In genomic region chr10:116018480-116018891, GRCm38 (mm10) we compare ENCODE assay signal across 9 mouse cellular contexts. TPM values are rescaled to one million over a fixed set of nuclear protein-coding genes. Genes with fewer than 3 reads are reported as not detected.
DNase-seq lines count a peak whose midpoint lies in the region; ATAC-seq lines count a peak whose summit lies in the region.
"Had no signal": no experiment of that assay in that cellular context is flagged by ENCODE, and none has a peak within 500 bp of the region (broad histone marks: within the 10 kb centered on the region; RNA-seq: fewer than 3 reads in every experiment).

No protein-coding gene starts in this region.

- no peaks in the 10 kb centered on the region for H3K36me3 ChIP-seq in kidney, embryonic 14.5 days (ENCODE audit: control insufficient read depth, insufficient read depth, low read length)
- H3K36me3 ChIP-seq in embryonic facial prominence, embryonic 12.5 days: no peaks in the 10 kb centered on the region
- no peaks in the 10 kb centered on the region for H3K36me3 ChIP-seq in hindbrain, embryonic 16.5 days (ENCODE audit: control insufficient read depth, insufficient read depth, low read length)
- no peaks in the 10 kb centered on the region for H3K36me3 ChIP-seq in midbrain, embryonic 16.5 days (ENCODE audit: control insufficient read depth, insufficient read depth, low read length)

- WGBS in kidney, embryonic 14.5 days: 1% methylated on average over 17 of the region's 17 CpGs
- 2% methylated on average over 17 of the region's 17 CpGs for WGBS in embryonic facial prominence, embryonic 12.5 days
- under 1% methylated on average over 17 of the region's 17 CpGs for WGBS in hindbrain, embryonic 16.5 days
- WGBS in midbrain, embryonic 16.5 days: under 1% methylated on average over 17 of the region's 17 CpGs

- 0 out of 2 replicates have a peak, but pooled peaks cover 4% of the 10 kb centered on the region for H3K4me1 ChIP-seq in kidney, embryonic 14.5 days (ENCODE audit: control insufficient read depth, insufficient read depth, low read length)
- H3K4me1 ChIP-seq in embryonic facial prominence, embryonic 12.5 days: no peaks in the 10 kb centered on the region; the same call in 1 of the 2 replicates
- 0 out of 2 replicates have a peak, but pooled peaks cover 2% of the 10 kb centered on the region for H3K4me1 ChIP-seq in hindbrain, embryonic 16.5 days (ENCODE audit: control insufficient read depth, insufficient read depth, low read depth, low read length)
- no peaks in the 10 kb centered on the region; the same call in 1 of the 2 replicates for H3K4me1 ChIP-seq in midbrain, embryonic 16.5 days (ENCODE audit: control insufficient read depth, insufficient read depth, low read length)

- no peaks in the 10 kb centered on the region for H3K9me3 ChIP-seq in kidney, embryonic 14.5 days (ENCODE audit: control insufficient read depth, low read length)
- no peaks in the 10 kb centered on the region for H3K9me3 ChIP-seq in embryonic facial prominence, embryonic 12.5 days
- H3K9me3 ChIP-seq in hindbrain, embryonic 16.5 days (ENCODE audit: control insufficient read depth, low read length): no peaks in the 10 kb centered on the region; the same call in 1 of the 2 replicates
- H3K9me3 ChIP-seq in midbrain, embryonic 16.5 days (replicated peaks; ENCODE audit: control insufficient read depth, low read length, poor library complexity, severe bottlenecking): no peaks in the 10 kb centered on the region

- no peak overlapping the region for H3K27ac ChIP-seq in kidney, embryonic 14.5 days (ENCODE audit: low read depth, low read length)
- no peak overlapping the region for H3K27ac ChIP-seq in embryonic facial prominence, embryonic 12.5 days
- H3K27ac ChIP-seq in hindbrain, embryonic 16.5 days (ENCODE audit: low read depth, low read length): peak overlapping the region; percentile 85
- peak overlapping the region; percentile 79 for H3K27ac ChIP-seq in midbrain, embryonic 16.5 days (ENCODE audit: low read length)

- ATAC-seq in kidney, embryonic 14.5 days (ENCODE audit: low FRiP score, low TSS enrichment): no peak
- ATAC-seq in embryonic facial prominence, embryonic 12.5 days (ENCODE audit: insufficient number of reproducible peaks, insufficient read depth, low FRiP score, low TSS enrichment): peak; percentile 31
- peak; percentile 80 for ATAC-seq in hindbrain, embryonic 16.5 days
- ATAC-seq in midbrain, embryonic 16.5 days: peak; percentile 78
- no peak for ATAC-seq in monocyte, adult 5-6 weeks (replicated peaks; ENCODE audit: insufficient number of reproducible peaks, low FRiP score, low TSS enrichment, poor library complexity, severe bottlenecking)

- no peak overlapping the region for H3K9ac ChIP-seq in kidney, embryonic 14.5 days (ENCODE audit: low read depth, low read length)
- no peak overlapping the region for H3K9ac ChIP-seq in embryonic facial prominence, embryonic 12.5 days
- peak overlapping the region; percentile 66 for H3K9ac ChIP-seq in hindbrain, embryonic 16.5 days (ENCODE audit: low read depth, low read length)
- H3K9ac ChIP-seq in midbrain, embryonic 16.5 days (ENCODE audit: low read depth, low read length): peak overlapping the region; percentile 64

- DNase-seq in kidney, adult 8-10 months: no peak
- no peak for DNase-seq in spleen, adult 12 weeks (ENCODE audit: low spot score)
- DNase-seq in cerebellum, adult 18-20 months: no peak

- peaks cover 3% of the 10 kb centered on the region; the same call in 1 of the 2 replicates for H3K27me3 ChIP-seq in kidney, embryonic 14.5 days (ENCODE audit: control insufficient read depth, insufficient read depth, low read length)
- peaks cover 3% of the 10 kb centered on the region; the same call in 1 of the 2 replicates for H3K27me3 ChIP-seq in embryonic facial prominence, embryonic 12.5 days
- H3K27me3 ChIP-seq in hindbrain, embryonic 16.5 days (replicated peaks; ENCODE audit: control insufficient read depth, insufficient read depth, low read length): no peaks in the 10 kb centered on the region
- no peaks in the 10 kb centered on the region for H3K27me3 ChIP-seq in midbrain, embryonic 16.5 days (ENCODE audit: control insufficient read depth, insufficient read depth, low read depth, low read length)
- H3K27me3 ChIP-seq: Patski had no signal

- peak overlapping the region; percentile 36 for H3K4me3 ChIP-seq in kidney, embryonic 14.5 days (ENCODE audit: low read length)
- H3K4me3 ChIP-seq in embryonic facial prominence, embryonic 12.5 days: peak overlapping the region; percentile 42
- H3K4me3 ChIP-seq in hindbrain, embryonic 16.5 days (ENCODE audit: low read length): peak overlapping the region; percentile 57
- H3K4me3 ChIP-seq in midbrain, embryonic 16.5 days (ENCODE audit: low read depth, low read length): peak overlapping the region; percentile 54

- peak overlapping the region; percentile 55 for H3K4me2 ChIP-seq in kidney, embryonic 14.5 days (replicated peaks; ENCODE audit: low read depth, low read length)
- H3K4me2 ChIP-seq in embryonic facial prominence, embryonic 12.5 days (replicated peaks): peak overlapping the region; percentile 76
- peak overlapping the region; percentile 68 for H3K4me2 ChIP-seq in hindbrain, embryonic 16.5 days (ENCODE audit: low read length)
- peak overlapping the region; percentile 69 for H3K4me2 ChIP-seq in midbrain, embryonic 16.5 days (ENCODE audit: low read length)

RNA-seq across cellular contexts. Expression of gene Ptprr, which starts 0.5 kb away (rescaled TPM):
- polyA plus RNA-seq in kidney, embryonic 14.5 days (2014; fragmentation: Nextera tagmentation; extraction: Ambion mirVana): 0.16 and 0.27 TPM in 2 replicates
- polyA plus RNA-seq in embryonic facial prominence, embryonic 12.5 days (2016; fragmentation: Nextera tagmentation; extraction: Ambion mirVana): 5.9 and 6.5 TPM in 2 replicates
- 24.7 and 25.6 TPM in 2 replicates for polyA plus RNA-seq in hindbrain, embryonic 16.5 days (2015; fragmentation: Nextera tagmentation; extraction: Ambion mirVana)
- 21.1 and 24.4 TPM in 2 replicates for polyA plus RNA-seq in midbrain, embryonic 16.5 days (2015; fragmentation: Nextera tagmentation; extraction: Ambion mirVana)
- total RNA-seq in monocyte, adult 5-6 weeks (2017): not detected in 3 replicates

Comparison
In these comparisons a context has a peak if more than half of its experiments do, and no peak if none do; other contexts are left out.
1. ATAC-seq: peak in embryonic facial prominence, embryonic 12.5 days (single experiment), hindbrain, embryonic 16.5 days (single experiment) and midbrain, embryonic 16.5 days (single experiment); none in kidney, embryonic 14.5 days (single experiment) and monocyte, adult 5-6 weeks (single experiment).
2. H3K27ac ChIP-seq: peak in hindbrain, embryonic 16.5 days (single experiment) and midbrain, embryonic 16.5 days (single experiment); none in kidney, embryonic 14.5 days (single experiment) and embryonic facial prominence, embryonic 12.5 days (single experiment).
3. H3K9ac ChIP-seq: peak in hindbrain, embryonic 16.5 days (single experiment) and midbrain, embryonic 16.5 days (single experiment); none in kidney, embryonic 14.5 days (single experiment) and embryonic facial prominence, embryonic 12.5 days (single experiment).
4. Peak in every context shown above with its lines, with median percentiles within 50 percentile points of each other: H3K4me2 ChIP-seq and H3K4me3 ChIP-seq.